In genomic region chr13:108117654-108118053, GRCm38 (mm10) we compare ENCODE assay signal across 29 mouse cellular contexts.
"Had no signal": no experiment of that assay in that cellular context is flagged by ENCODE, and none has a peak within 500 bp of the region (broad histone marks: within the 10 kb centered on the region; RNA-seq: fewer than 3 reads in every experiment).

No protein-coding gene starts in this region.

- DNase-seq: liver; liver, embryonic 13.5 days; liver, postnatal 0 days; lung, adult 18-20 months; lung, adult 2 months; lung, embryonic 14.5 days; lung, postnatal 10 days; lung, postnatal 14 days; lung, postnatal 36 days; lung, postnatal 4 days; midbrain, embryonic 14.5 days had no signal

- H3K4me1 ChIP-seq: limb, embryonic 13.5 days; limb, embryonic 15.5 days; liver, embryonic 12.5 days; liver, embryonic 15.5 days; lung, embryonic 15.5 days; midbrain, embryonic 15.5 days; neural tube, embryonic 12.5 days had no signal

- H3K4me2 ChIP-seq: limb, embryonic 13.5 days; limb, embryonic 15.5 days; liver, embryonic 11.5 days; liver, embryonic 12.5 days; liver, embryonic 13.5 days; liver, embryonic 15.5 days; lung, embryonic 14.5 days; lung, embryonic 15.5 days; midbrain, embryonic 11.5 days; midbrain, embryonic 12.5 days; midbrain, embryonic 13.5 days; midbrain, embryonic 15.5 days; neural tube, embryonic 12.5 days had no signal

- H3K9ac ChIP-seq: limb, embryonic 13.5 days; limb, embryonic 15.5 days; liver, embryonic 12.5 days; liver, embryonic 13.5 days; liver, embryonic 14.5 days; liver, embryonic 15.5 days; liver, postnatal 0 days; lung, embryonic 14.5 days; lung, embryonic 15.5 days; midbrain, embryonic 12.5 days; midbrain, embryonic 13.5 days; midbrain, embryonic 15.5 days; neural tube, embryonic 12.5 days had no signal

- H3K27me3 ChIP-seq: limb, embryonic 13.5 days; limb, embryonic 15.5 days; liver, embryonic 12.5 days; liver, embryonic 13.5 days; liver, embryonic 15.5 days; lung, embryonic 15.5 days; megakaryocyte, embryonic 14.5 days; midbrain, embryonic 12.5 days; midbrain, embryonic 13.5 days; midbrain, embryonic 15.5 days; neural tube, embryonic 12.5 days had no signal

- H3K4me3 ChIP-seq: limb, embryonic 13.5 days; limb, embryonic 15.5 days; liver, embryonic 12.5 days; liver, embryonic 13.5 days; liver, embryonic 15.5 days; lung, embryonic 15.5 days; megakaryocyte, embryonic 14.5 days; midbrain, embryonic 10.5 days; midbrain, embryonic 12.5 days; midbrain, embryonic 13.5 days; midbrain, embryonic 15.5 days; myocyte; neural tube, embryonic 12.5 days had no signal

- H3K27ac ChIP-seq: limb, embryonic 13.5 days; limb, embryonic 15.5 days; liver, embryonic 12.5 days; liver, embryonic 13.5 days; liver, embryonic 14.5 days; liver, embryonic 15.5 days; lung, embryonic 15.5 days; macrophage; midbrain, embryonic 10.5 days; midbrain, embryonic 12.5 days; midbrain, embryonic 13.5 days; midbrain, embryonic 15.5 days; neural tube, embryonic 12.5 days had no signal

- H3K9me3 ChIP-seq: limb, embryonic 13.5 days; limb, embryonic 15.5 days; liver, embryonic 12.5 days; liver, embryonic 13.5 days; liver, embryonic 15.5 days; lung, embryonic 15.5 days; megakaryocyte, embryonic 14.5 days; midbrain, embryonic 10.5 days; midbrain, embryonic 12.5 days; midbrain, embryonic 13.5 days; midbrain, embryonic 15.5 days; neural tube, embryonic 12.5 days had no signal

- H3K36me3 ChIP-seq: limb, embryonic 13.5 days; limb, embryonic 15.5 days; liver, embryonic 12.5 days; liver, embryonic 13.5 days; liver, embryonic 15.5 days; lung, embryonic 15.5 days; midbrain, embryonic 10.5 days; midbrain, embryonic 12.5 days; midbrain, embryonic 13.5 days; midbrain, embryonic 15.5 days; neural tube, embryonic 12.5 days had no signal

- ATAC-seq: liver, embryonic 12.5 days; liver, postnatal 0 days; lung, postnatal 0 days; midbrain, embryonic 13.5 days; midbrain, embryonic 15.5 days; midbrain, embryonic 16.5 days had no signal
